Mouse (Mus musculus): ENCODE data around the gene Rdh16. TPM values are rescaled to one million over a fixed set of nuclear protein-coding genes. Genes with fewer than 3 reads are reported as not detected.
"Not testable (repeated sequence)": the region's sequence is repeated elsewhere in the genome, so short reads cannot be mapped to it uniquely, and the experiment has no call there.

Gene Rdh16
- polyA plus RNA-seq, 1 experiment from 2014 or later = not detected

GRCm38 (mm10) chr10:127879155-127879688 is 78.3 kb downstream of the Rdh16 start:
- Histone ChIP-seq H3K27me3 (replicated peaks; ENCODE audit: control insufficient read depth, insufficient read depth, low read length) (no peaks in the 10 kb centered on the region), H3K4me2 (no peak overlapping the region)

GRCm38 (mm10) chr10:127881041-127881440 is 80.1 kb downstream of the Rdh16 start:
- H3K4me3 ChIP-seq (ENCODE audit: low read depth, low read length) = no peak overlapping the region
- H3K9ac ChIP-seq (ENCODE audit: low read depth, low read length) = no peak overlapping the region
- DNase-seq (ENCODE audit: low spot score) (no peak), ATAC-seq (replicated peaks; ENCODE audit: low FRiP score) (no peak)
- H3K27me3 ChIP-seq (replicated peaks; ENCODE audit: control insufficient read depth, insufficient read depth, low read length) = no peaks in the 10 kb centered on the region
- 86% methylated on average over 4 of the region's 4 CpGs for WGBS
- no peak overlapping the region for H3K4me2 ChIP-seq
- H3K27ac ChIP-seq (ENCODE audit: low read depth, low read length) = no peak overlapping the region
- no peaks in the 10 kb centered on the region for H3K36me3 ChIP-seq (ENCODE audit: control insufficient read depth, insufficient read depth, low read length)
- H3K4me1 ChIP-seq (replicated peaks; ENCODE audit: control insufficient read depth, insufficient read depth, low read length) = peaks cover 16% of the 10 kb centered on the region
- no peaks in the 10 kb centered on the region for H3K9me3 ChIP-seq (ENCODE audit: control insufficient read depth, low read length)

More at GRCm38 (mm10) chr10:127879155-127879688, 78.3 kb downstream of the Rdh16 start:
- H3K4me1 ChIP-seq (replicated peaks; ENCODE audit: control insufficient read depth, insufficient read depth, low read length) = peaks cover 16% of the 10 kb centered on the region
- no peak overlapping the region for H3K4me3 ChIP-seq (ENCODE audit: low read depth, low read length)
- no peak overlapping the region for H3K27ac ChIP-seq (ENCODE audit: low read depth, low read length)
- no peaks in the 10 kb centered on the region for H3K36me3 ChIP-seq (ENCODE audit: control insufficient read depth, insufficient read depth, low read length)
- no peaks in the 10 kb centered on the region for H3K9me3 ChIP-seq (ENCODE audit: control insufficient read depth, low read length)
- no peak for DNase-seq (ENCODE audit: low spot score)
- peak; percentile 82 for ATAC-seq (replicated peaks; ENCODE audit: low FRiP score)
- WGBS = 56% methylated on average over 3 of the region's 3 CpGs
- no peak overlapping the region for H3K9ac ChIP-seq (ENCODE audit: low read depth, low read length)

- ATAC-seq (replicated peaks; ENCODE audit: low FRiP score) (no peak), DNase-seq (ENCODE audit: low spot score) (no peak)
- no peak overlapping the region for H3K4me2 ChIP-seq
- H3K27me3 ChIP-seq (replicated peaks; ENCODE audit: control insufficient read depth, insufficient read depth, low read length) = no peaks in the 10 kb centered on the region
- no peak overlapping the region for H3K9ac ChIP-seq (ENCODE audit: low read depth, low read length)
- H3K36me3 ChIP-seq (ENCODE audit: control insufficient read depth, insufficient read depth, low read length) = no peaks in the 10 kb centered on the region
- no peaks in the 10 kb centered on the region for H3K9me3 ChIP-seq (ENCODE audit: control insufficient read depth, low read length)
- H3K4me3 ChIP-seq (ENCODE audit: low read depth, low read length) = no peak overlapping the region
- H3K4me1 ChIP-seq (replicated peaks; ENCODE audit: control insufficient read depth, insufficient read depth, low read length) = no peaks in the 10 kb centered on the region
- WGBS = 70% methylated on average over 1 of the region's 1 CpGs
- H3K27ac ChIP-seq (ENCODE audit: low read depth, low read length) = no peak overlapping the region
Observed at GRCm38 (mm10) chr10:127886551-127886950, 85.6 kb downstream of the Rdh16 start.

- ATAC-seq (replicated peaks; ENCODE audit: low FRiP score) = no peak
- Histone ChIP-seq H3K9me3 (ENCODE audit: control insufficient read depth, low read length) (no peaks in the 10 kb centered on the region), H3K4me3 (ENCODE audit: low read depth, low read length) (no peak overlapping the region), H3K4me1 (replicated peaks; ENCODE audit: control insufficient read depth, insufficient read depth, low read length) (no peaks in the 10 kb centered on the region), H3K9ac (ENCODE audit: low read depth, low read length) (no peak overlapping the region), H3K27ac (ENCODE audit: low read depth, low read length) (no peak overlapping the region), H3K36me3 (ENCODE audit: control insufficient read depth, insufficient read depth, low read length) (no peaks in the 10 kb centered on the region), H3K4me2 (no peak overlapping the region), H3K27me3 (replicated peaks; ENCODE audit: control insufficient read depth, insufficient read depth, low read length) (no peaks in the 10 kb centered on the region)
- DNase-seq (ENCODE audit: low spot score) = no peak
- WGBS = 75% methylated on average over 4 of the region's 4 CpGs
Observed at GRCm38 (mm10) chr10:127886971-127887370, 86.0 kb downstream of the Rdh16 start.

GRCm38 (mm10) chr10:127888605-127889004 is 87.7 kb downstream of the Rdh16 start, which contains the start of gene Rdh7:
TSS of gene Rdh7 (minus strand) at chr10:127888817.
- no peak for DNase-seq (ENCODE audit: low spot score)
- Histone ChIP-seq H3K9me3 (ENCODE audit: control insufficient read depth, low read length) (no peaks in the 10 kb centered on the region), H3K4me3 (ENCODE audit: low read depth, low read length) (no peak within 1 kb of the TSS), H3K27ac (ENCODE audit: low read depth, low read length) (no peak within 1 kb of the TSS), H3K36me3 (ENCODE audit: control insufficient read depth, insufficient read depth, low read length) (no peaks in the 10 kb centered on the region), H3K4me2 (no peak within 1 kb of the TSS), H3K27me3 (replicated peaks; ENCODE audit: control insufficient read depth, insufficient read depth, low read length) (no peaks in the 10 kb centered on the region), H3K9ac (ENCODE audit: low read depth, low read length) (no peak within 1 kb of the TSS), H3K4me1 (replicated peaks; ENCODE audit: control insufficient read depth, insufficient read depth, low read length) (no peaks in the 10 kb centered on the region)
- no peak for ATAC-seq (replicated peaks; ENCODE audit: low FRiP score)

- no peaks in the 10 kb centered on the region for H3K36me3 ChIP-seq (ENCODE audit: control insufficient read depth, insufficient read depth, low read length)
- ATAC-seq (replicated peaks; ENCODE audit: low FRiP score) = no peak
- H3K27me3 ChIP-seq (replicated peaks; ENCODE audit: control insufficient read depth, insufficient read depth, low read length) = no peaks in the 10 kb centered on the region
- H3K4me2 ChIP-seq = no peak overlapping the region
- no peak for DNase-seq (ENCODE audit: low spot score)
- 71% methylated on average over 1 of the region's 1 CpGs for WGBS
- H3K9ac ChIP-seq (ENCODE audit: low read depth, low read length) = no peak overlapping the region
- H3K4me3 ChIP-seq (ENCODE audit: low read depth, low read length) = no peak overlapping the region
- H3K4me1 ChIP-seq (replicated peaks; ENCODE audit: control insufficient read depth, insufficient read depth, low read length) = 0 out of 2 replicates have a peak, but pooled peaks cover 2% of the 10 kb centered on the region
- no peak overlapping the region for H3K27ac ChIP-seq (ENCODE audit: low read depth, low read length)
- H3K9me3 ChIP-seq (ENCODE audit: control insufficient read depth, low read length) = no peaks in the 10 kb centered on the region
Observed at GRCm38 (mm10) chr10:127891481-127891880, 90.5 kb downstream of the Rdh16 start.

- H3K27me3 ChIP-seq (replicated peaks; ENCODE audit: control insufficient read depth, insufficient read depth, low read length); H3K4me3 ChIP-seq (ENCODE audit: low read depth, low read length); H3K27ac ChIP-seq (ENCODE audit: low read depth, low read length); H3K4me1 ChIP-seq (replicated peaks; ENCODE audit: control insufficient read depth, insufficient read depth, low read length); DNase-seq (ENCODE audit: low spot score); H3K9ac ChIP-seq (ENCODE audit: low read depth, low read length); H3K4me2 ChIP-seq; H3K9me3 ChIP-seq (ENCODE audit: control insufficient read depth, low read length); H3K36me3 ChIP-seq (ENCODE audit: control insufficient read depth, insufficient read depth, low read length): not testable (repeated sequence)
- 50% methylated on average over 5 of the region's 5 CpGs for WGBS
- ATAC-seq (replicated peaks; ENCODE audit: low FRiP score) = peak; percentile 53
Observed at GRCm38 (mm10) chr10:127893163-127894022, 92.4 kb downstream of the Rdh16 start.

Data from liver, embryonic 11.5 days (tissue).